Mouse (Mus musculus) heart, embryonic 13.5 days (tissue): ENCODE results near the gene Tbxas1. TPM values are rescaled to one million over a fixed set of nuclear protein-coding genes. Genes with fewer than 3 reads are reported as not detected.

Source experiments
- ATAC-seq: fragments of 200-750 bp; cut with Nextera tagmentation; 2 replicates; pipeline ENCODE4 v1.8.0; 2017; ENCODE audit warnings: moderate TSS enrichment; ENCODE audit not compliant: insufficient number of reproducible peaks, low FRiP score, low TSS enrichment; ENCODE audit errors: extremely low read depth
- H3K27ac ChIP-seq: fragments of 300-500 bp; sonication (generic); replicated peaks from 2 replicates; pipeline ENCODE4 v1.5.1; 2015; ENCODE audit warnings: moderate library complexity, mild to moderate bottlenecking, inconsistent platforms
- H3K27me3 ChIP-seq: fragments of 300-500 bp; sonication (generic); replicated peaks from 2 replicates; pipeline ENCODE4 v1.6.1; 2015; ENCODE audit warnings: mild to moderate bottlenecking, inconsistent platforms
- H3K36me3 ChIP-seq: fragments of 300-500 bp; sonication (generic); 2 replicates; pipeline ENCODE4 v1.6.1; 2015; ENCODE audit warnings: mild to moderate bottlenecking, inconsistent platforms
- H3K4me1 ChIP-seq: fragments of 300-500 bp; sonication (generic); 2 replicates; pipeline ENCODE4 v1.6.1; 2015; ENCODE audit warnings: inconsistent platforms
- H3K4me2 ChIP-seq: fragments of 300-500 bp; sonication (generic); 2 replicates; pipeline ENCODE4 v1.6.1; 2015; ENCODE audit warnings: inconsistent platforms, mild to moderate bottlenecking, moderate library complexity
- H3K4me3 ChIP-seq: fragments of 300-500 bp; sonication (generic); 2 replicates; pipeline ENCODE4 v1.5.1; 2015; ENCODE audit warnings: moderate library complexity, mild to moderate bottlenecking, inconsistent platforms
- H3K9ac ChIP-seq: fragments of 300-500 bp; sonication (generic); 2 replicates; pipeline ENCODE4 v1.6.1; 2015; ENCODE audit warnings: inconsistent platforms, mild to moderate bottlenecking, moderate library complexity
- H3K9me3 ChIP-seq: fragments of 300-500 bp; sonication (generic); 2 replicates; pipeline ENCODE4 v1.6.1; 2016; ENCODE audit warnings: inconsistent platforms
- WGBS: fragments of 180-500 bp; shearing (Covaris S2); methylation state at CpG from one replicate; pipeline ENCODE4 v1.1.7; 2015; ENCODE audit warnings: mixed read lengths; 5-methylcytosine and 5-hydroxymethylcytosine counted together
- polyA plus RNA-seq: library from polyadenylated mRNA; unstranded; fragments of >200 nt; fragmentation: Nextera tagmentation; extraction: Ambion mirVana; gene quantifications from 2 replicates; pipeline ENCODE4 v1.2.1, GENCODE M21; 2015

The Tbxas1 gene
- polyA plus RNA-seq, 1 experiment from 2014 or later, result 2.4 TPM

DNA sequence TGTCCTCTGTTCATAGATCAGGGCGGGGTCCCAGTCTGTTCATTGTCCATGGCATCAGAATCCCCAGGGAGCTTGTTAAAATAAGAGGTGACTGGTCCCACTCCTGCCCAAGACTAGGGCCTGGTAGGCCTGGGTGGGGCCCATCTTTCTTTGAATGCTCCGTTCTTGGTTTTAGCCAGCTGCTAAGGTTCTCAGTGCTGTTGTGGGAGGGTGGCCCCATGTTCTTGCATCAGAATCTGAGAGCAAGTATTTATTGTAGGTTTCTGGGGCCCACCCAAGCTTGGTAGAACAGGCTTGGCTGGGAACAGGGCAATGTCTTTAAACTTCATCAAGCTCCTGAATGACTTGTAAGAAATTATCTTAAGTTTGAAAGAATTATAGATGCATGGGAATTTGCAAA lies 101.2 kb downstream of the Tbxas1 start:
- H3K9me3 ChIP-seq, result no peaks in the 10 kb centered on the region
- no peak for ATAC-seq

DNA sequence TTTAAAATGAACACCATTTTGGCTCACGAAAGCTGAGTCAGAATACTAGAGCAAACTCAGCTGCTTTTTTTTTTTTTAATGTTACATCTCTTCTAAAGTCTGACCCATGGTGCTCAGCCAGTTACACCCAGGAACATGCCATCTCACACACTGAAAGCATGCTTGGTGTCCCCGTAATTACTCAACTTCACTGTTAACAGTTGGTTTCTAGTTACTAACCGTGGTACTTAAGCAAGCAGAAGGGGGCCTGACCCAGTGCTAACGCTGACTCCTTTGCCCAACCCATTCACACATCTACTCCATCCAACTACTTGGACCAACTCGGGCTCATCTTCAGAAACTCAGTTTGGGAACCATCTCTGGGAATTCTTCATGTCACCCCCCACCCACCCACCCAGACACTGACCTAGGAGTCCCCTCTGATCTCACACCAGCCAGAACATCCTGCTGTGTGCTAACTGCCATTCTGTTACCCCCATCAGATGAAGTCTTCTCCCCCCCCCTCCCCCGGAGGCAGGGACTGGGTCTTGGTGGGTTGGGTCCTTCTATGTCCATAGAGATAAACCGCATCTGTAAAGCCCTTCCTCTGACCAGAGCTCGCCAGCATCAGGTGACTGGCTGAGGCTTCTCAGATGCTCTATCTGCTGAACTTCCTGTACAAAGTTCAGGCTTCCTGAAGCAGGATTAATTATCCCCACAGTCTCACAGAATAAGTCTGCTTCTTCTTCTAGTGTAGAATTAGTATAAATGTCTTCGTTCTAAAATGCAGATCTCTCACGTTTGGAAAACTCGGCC lies 105.9 kb downstream of the Tbxas1 start:
- Histone ChIP-seq H3K4me3 (no peak overlapping the region), H3K4me1 (peaks cover 15% of the 10 kb centered on the region), H3K9me3 (no peaks in the 10 kb centered on the region), H3K4me2 (no peak overlapping the region), H3K27ac (no peak overlapping the region), H3K36me3 (no peaks in the 10 kb centered on the region), H3K27me3 (no peaks in the 10 kb centered on the region), H3K9ac (no peak overlapping the region)
- WGBS, result 50% methylated on average over 11 of the region's 11 CpGs
- no peak for ATAC-seq

More for the DNA sequence above, 101.2 kb downstream of the Tbxas1 start:
- Histone ChIP-seq H3K4me2 (no peak overlapping the region), H3K36me3 (no peaks in the 10 kb centered on the region), H3K4me3 (no peak overlapping the region), H3K27ac (no peak overlapping the region), H3K27me3 (no peaks in the 10 kb centered on the region), H3K4me1 (peaks cover 3% of the 10 kb centered on the region), H3K9ac (no peak overlapping the region)
- 69% methylated on average over 2 of the region's 2 CpGs for WGBS

DNA sequence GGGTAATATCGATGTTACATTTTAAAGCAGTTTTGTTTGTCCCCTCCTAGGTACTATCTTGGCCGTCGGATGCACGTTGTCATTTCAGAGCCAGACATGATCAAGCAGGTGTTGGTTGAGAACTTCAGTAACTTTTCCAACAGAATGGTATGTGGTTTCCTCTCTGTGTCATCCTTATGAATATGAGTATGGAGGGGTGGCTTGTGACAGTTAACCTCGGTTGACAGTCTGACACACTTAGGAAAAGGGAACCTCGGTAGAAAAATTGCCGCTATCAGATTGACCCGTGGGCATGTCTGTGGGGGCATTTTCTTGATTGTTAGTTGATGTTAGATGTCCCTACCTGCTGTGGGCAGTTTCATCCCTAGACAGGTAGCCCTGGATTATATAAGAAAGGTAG lies 106.9 kb downstream of the Tbxas1 start:
- Histone ChIP-seq H3K4me1 (peaks cover 15% of the 10 kb centered on the region), H3K4me2 (no peak overlapping the region), H3K27ac (no peak overlapping the region), H3K9ac (no peak overlapping the region), H3K9me3 (no peaks in the 10 kb centered on the region), H3K36me3 (no peaks in the 10 kb centered on the region), H3K4me3 (no peak overlapping the region), H3K27me3 (no peaks in the 10 kb centered on the region)
- no peak for ATAC-seq
- WGBS, result 81% methylated on average over 8 of the region's 8 CpGs

DNA sequence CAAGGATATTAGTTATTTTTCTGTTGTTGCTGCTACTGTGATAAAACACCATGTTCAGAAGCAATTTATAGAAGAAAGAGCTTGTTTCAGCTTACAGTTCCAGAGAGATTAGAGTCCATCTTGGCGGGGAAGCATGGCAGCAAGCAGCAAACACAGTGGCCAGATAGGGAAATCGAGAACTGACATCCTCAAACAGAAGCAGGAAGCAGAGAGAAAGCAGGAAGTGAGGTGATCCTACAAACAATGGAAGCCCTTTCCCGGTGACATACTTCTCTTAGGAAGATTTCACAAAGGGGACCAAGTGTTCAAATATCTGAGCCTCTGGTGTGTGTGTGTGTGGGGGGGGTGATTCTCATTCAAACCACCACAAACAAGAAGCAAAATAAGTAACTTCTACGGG lies 107.5 kb downstream of the Tbxas1 start:
- H3K4me1 ChIP-seq, result peaks cover 15% of the 10 kb centered on the region
- H3K27me3 ChIP-seq, result no peaks in the 10 kb centered on the region
- H3K36me3 ChIP-seq, result no peaks in the 10 kb centered on the region
- H3K9ac ChIP-seq, result no peak overlapping the region
- ATAC-seq, result no peak
- 59% methylated on average over 4 of the region's 4 CpGs for WGBS
- H3K27ac ChIP-seq, result no peak overlapping the region
- no peaks in the 10 kb centered on the region for H3K9me3 ChIP-seq
- H3K4me3 ChIP-seq, result no peak overlapping the region
- no peak overlapping the region for H3K4me2 ChIP-seq

DNA sequence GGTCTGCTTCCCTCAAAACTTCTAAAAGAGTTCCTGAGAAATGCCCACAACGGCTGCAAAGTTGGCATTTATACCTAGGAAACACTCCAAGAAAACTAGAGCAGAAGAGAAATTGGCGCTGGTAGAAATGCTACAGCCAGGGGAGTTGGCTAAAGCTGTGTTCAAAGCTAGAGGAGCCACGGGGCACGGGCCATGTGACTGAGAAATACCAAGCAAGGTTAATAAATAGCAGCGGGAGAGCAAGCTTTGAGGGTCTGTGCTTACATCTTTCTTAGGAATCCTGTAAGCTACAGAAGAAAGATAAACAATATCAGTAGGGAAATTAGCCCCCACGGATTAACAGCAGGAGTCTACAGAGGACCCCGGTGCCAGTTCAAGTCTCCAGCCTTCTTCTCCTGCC lies 107.9 kb downstream of the Tbxas1 start:
- H3K4me2 ChIP-seq, result no peak overlapping the region
- peaks cover 15% of the 10 kb centered on the region for H3K4me1 ChIP-seq
- 53% methylated on average over 7 of the region's 7 CpGs for WGBS
- no peak overlapping the region for H3K4me3 ChIP-seq
- no peak for ATAC-seq
- no peaks in the 10 kb centered on the region for H3K36me3 ChIP-seq
- no peak overlapping the region for H3K9ac ChIP-seq
- no peak overlapping the region for H3K27ac ChIP-seq
- H3K9me3 ChIP-seq, result no peaks in the 10 kb centered on the region
- H3K27me3 ChIP-seq, result no peaks in the 10 kb centered on the region

DNA sequence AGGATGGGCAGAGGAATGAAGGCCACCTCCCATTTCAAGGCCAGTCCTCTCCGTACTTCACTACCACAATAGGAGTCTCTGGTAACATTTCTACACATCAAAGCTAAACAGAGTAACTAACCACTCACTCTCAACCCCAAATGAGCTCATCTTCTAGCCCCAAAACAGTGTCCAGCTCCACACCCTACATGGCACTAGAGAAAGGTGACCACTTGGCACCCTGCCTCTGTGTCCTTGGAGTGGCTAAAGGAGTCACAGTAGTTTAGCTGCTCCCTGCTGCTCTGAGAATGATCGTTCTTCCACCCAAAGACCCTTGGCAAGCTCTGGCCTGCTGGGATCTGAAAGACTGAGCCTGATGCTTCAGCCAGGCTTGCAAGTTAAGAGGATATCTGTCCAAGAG lies 109.4 kb downstream of the Tbxas1 start:
- Histone ChIP-seq H3K27ac (no peak overlapping the region), H3K4me2 (no peak overlapping the region), H3K4me3 (no peak overlapping the region), H3K36me3 (no peaks in the 10 kb centered on the region), H3K27me3 (no peaks in the 10 kb centered on the region), H3K4me1 (peaks cover 15% of the 10 kb centered on the region), H3K9ac (no peak overlapping the region), H3K9me3 (no peaks in the 10 kb centered on the region)
- no peak for ATAC-seq
- WGBS, result 78% methylated on average over 2 of the region's 2 CpGs

DNA sequence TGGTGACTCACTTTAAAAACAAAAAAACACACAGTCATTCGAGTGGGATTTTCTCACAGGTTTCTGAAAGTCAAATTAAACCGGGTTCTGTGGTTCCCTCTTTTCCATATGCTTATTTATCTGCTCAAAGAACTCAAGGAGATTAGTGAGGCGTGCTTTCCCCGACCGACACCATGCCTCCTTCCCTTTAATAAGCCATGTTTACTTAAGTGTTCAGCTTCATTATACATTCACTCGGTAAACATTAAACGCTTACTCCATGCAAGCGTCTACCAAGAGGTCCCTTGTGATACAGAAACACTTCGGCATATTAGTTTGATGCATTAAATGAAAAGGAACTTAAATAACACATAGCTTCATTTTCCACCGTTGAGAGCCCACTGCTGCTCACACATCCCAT lies 111.4 kb downstream of the Tbxas1 start:
- H3K27me3 ChIP-seq, result no peaks in the 10 kb centered on the region
- H3K27ac ChIP-seq, result no peak overlapping the region
- WGBS, result 58% methylated on average over 10 of the region's 10 CpGs
- H3K9ac ChIP-seq, result no peak overlapping the region
- H3K4me2 ChIP-seq, result no peak overlapping the region
- no peaks in the 10 kb centered on the region for H3K36me3 ChIP-seq
- ATAC-seq, result no peak
- H3K4me1 ChIP-seq, result peaks cover 10% of the 10 kb centered on the region
- no peak overlapping the region for H3K4me3 ChIP-seq
- no peaks in the 10 kb centered on the region for H3K9me3 ChIP-seq

DNA sequence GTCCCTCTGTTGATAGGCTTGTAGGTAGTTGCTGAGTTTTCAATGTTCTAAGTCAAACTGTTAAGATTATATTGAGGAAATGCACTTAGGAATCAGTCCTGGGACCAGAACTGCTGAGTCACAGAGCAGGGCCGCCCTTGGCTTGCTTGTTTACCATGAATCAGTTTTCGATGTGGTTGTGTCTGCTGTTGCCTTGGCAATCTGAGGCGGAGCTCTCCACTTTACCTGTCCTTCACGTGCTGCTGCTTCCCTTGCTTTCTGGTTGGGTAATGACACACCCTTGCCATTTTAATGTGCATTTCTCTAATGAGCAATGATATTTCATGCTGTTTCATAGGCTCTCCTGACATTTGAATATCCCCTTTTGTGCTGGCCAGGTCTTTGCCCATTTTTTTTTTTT lies 116.8 kb downstream of the Tbxas1 start:
- no peaks in the 10 kb centered on the region for H3K27me3 ChIP-seq
- ATAC-seq, result no peak
- no peaks in the 10 kb centered on the region for H3K4me1 ChIP-seq
- H3K4me3 ChIP-seq, result no peak overlapping the region
- 45% methylated on average over 4 of the region's 4 CpGs for WGBS
- no peaks in the 10 kb centered on the region for H3K36me3 ChIP-seq
- H3K9ac ChIP-seq, result no peak overlapping the region
- no peak overlapping the region for H3K4me2 ChIP-seq
- H3K27ac ChIP-seq, result no peak overlapping the region
- no peaks in the 10 kb centered on the region for H3K9me3 ChIP-seq

DNA sequence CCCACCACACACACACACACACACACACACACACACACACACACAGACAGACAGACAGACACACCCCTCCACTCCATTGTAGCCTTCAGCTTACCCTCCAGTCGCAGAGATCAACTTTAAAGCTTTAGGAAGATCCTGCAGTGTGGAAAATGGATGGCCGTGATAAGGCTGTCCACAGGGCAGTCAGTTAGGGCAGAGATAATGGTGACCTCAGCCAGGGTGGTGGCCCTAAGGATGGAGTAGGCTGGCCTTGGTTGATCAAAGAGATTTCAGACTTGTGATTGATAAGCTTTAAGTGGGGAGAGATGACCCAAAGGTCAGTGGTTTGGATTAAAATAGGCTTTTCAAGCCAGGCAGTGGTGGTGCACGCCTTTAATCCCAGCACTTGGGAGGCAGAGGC lies 120.6 kb downstream of the Tbxas1 start:
- H3K27me3 ChIP-seq, result no peaks in the 10 kb centered on the region
- no peak for ATAC-seq
- 35% methylated on average over 3 of the region's 3 CpGs for WGBS
- no peaks in the 10 kb centered on the region for H3K36me3 ChIP-seq
- H3K9ac ChIP-seq, result no peak overlapping the region
- H3K4me1 ChIP-seq, result no peaks in the 10 kb centered on the region
- H3K9me3 ChIP-seq, result no peaks in the 10 kb centered on the region
- H3K4me2 ChIP-seq, result no peak overlapping the region
- H3K4me3 ChIP-seq, result no peak overlapping the region
- H3K27ac ChIP-seq, result no peak overlapping the region

DNA sequence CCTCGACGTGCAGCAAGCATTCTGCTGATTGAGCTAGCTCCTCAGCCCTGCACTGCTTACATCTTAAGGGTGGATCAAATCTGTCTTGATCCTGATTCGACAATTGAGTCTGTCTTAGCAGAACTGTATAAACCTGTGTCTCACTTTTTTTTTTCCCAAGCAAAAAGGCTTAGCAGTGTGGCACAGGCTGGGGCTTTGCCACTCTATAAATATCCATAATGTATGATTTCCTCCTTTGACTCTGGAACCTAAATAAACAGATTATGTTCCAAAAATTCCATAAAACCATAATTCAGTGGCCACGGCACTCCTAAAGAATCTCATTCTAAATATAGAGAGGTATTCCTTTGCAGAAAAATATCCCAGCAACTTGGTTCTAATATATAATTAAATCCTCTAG lies 122.6 kb downstream of the Tbxas1 start:
- H3K9ac ChIP-seq, result no peak overlapping the region
- H3K4me1 ChIP-seq, result no peaks in the 10 kb centered on the region
- 84% methylated on average over 4 of the region's 4 CpGs for WGBS
- H3K27me3 ChIP-seq, result no peaks in the 10 kb centered on the region
- no peak overlapping the region for H3K4me3 ChIP-seq
- no peak overlapping the region for H3K4me2 ChIP-seq
- no peaks in the 10 kb centered on the region for H3K36me3 ChIP-seq
- no peak for ATAC-seq
- H3K9me3 ChIP-seq, result no peaks in the 10 kb centered on the region
- H3K27ac ChIP-seq, result no peak overlapping the region

DNA sequence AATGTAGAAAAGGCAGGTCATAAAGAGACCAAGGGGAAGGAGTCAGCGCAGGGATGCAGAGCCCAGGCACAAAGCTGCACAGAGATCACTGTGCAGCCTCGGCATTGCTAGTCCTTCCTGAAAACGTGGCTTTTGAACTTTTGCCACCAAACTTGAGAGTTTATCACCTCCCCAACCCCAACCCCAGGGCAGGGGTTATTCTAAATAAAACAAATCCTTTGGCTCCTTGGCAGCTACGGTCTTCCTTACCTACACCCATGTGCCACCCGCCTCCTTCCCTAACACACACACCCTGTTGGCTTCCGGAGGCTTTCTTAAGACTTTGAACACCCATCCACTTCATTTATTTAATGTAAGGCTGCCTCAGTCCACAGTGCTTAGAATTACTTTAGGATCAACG lies 127.9 kb downstream of the Tbxas1 start:
- 61% methylated on average over 7 of the region's 7 CpGs for WGBS
- H3K27ac ChIP-seq, result no peak overlapping the region

DNA sequence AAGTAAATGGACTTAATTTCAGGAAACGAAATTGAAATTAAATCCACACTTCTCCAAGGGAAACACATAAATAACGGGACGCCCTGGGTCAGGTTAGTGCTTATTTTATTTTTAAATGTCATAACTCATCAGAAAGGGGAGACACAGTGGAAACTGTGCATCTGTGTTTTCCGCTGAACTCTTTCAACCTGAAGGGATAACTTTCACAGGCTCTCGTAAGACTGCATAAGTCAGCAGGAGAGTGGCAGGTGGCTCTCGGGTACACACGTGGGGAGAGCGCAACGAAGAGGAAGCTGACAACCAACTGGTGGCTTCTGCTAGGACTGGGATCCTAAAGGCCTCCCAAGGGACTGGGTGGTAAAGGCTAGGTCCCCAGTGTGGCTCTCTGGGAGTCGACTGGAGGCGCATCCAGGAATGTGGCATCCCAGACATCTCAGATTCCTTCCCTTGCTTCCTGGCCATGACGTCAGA lies 128.8 kb downstream of the Tbxas1 start:
- WGBS, result 76% methylated on average over 12 of the region's 12 CpGs
- no peaks in the 10 kb centered on the region for H3K9me3 ChIP-seq
- no peaks in the 10 kb centered on the region for H3K27me3 ChIP-seq
- no peak overlapping the region for H3K9ac ChIP-seq
- H3K27ac ChIP-seq, result no peak overlapping the region
- H3K36me3 ChIP-seq, result no peaks in the 10 kb centered on the region
- no peak for ATAC-seq
- no peak overlapping the region for H3K4me3 ChIP-seq
- H3K4me1 ChIP-seq, result peaks cover 7% of the 10 kb centered on the region; the same call in 1 of the 2 replicates
- no peak overlapping the region for H3K4me2 ChIP-seq

More for the DNA sequence above, 127.9 kb downstream of the Tbxas1 start:
- Histone ChIP-seq H3K4me2 (no peak overlapping the region), H3K36me3 (no peaks in the 10 kb centered on the region), H3K27me3 (no peaks in the 10 kb centered on the region), H3K4me3 (no peak overlapping the region), H3K9me3 (no peaks in the 10 kb centered on the region), H3K4me1 (peaks cover 7% of the 10 kb centered on the region; the same call in 1 of the 2 replicates), H3K9ac (no peak overlapping the region)
- ATAC-seq, result no peak
